Mouse (Mus musculus) heart, adult 8-10 months (tissue): ENCODE results near the gene Lrrc45. TPM values are rescaled to one million over a fixed set of nuclear protein-coding genes. Genes with fewer than 3 reads are reported as not detected.
"Not testable (repeated sequence)": the region's sequence is repeated elsewhere in the genome, so short reads cannot be mapped to it uniquely, and the experiment has no call there.

Experiments used
- DNase-seq: peaks from one replicate; pipeline ENCODE4 v3.0.0; 2022; ENCODE audit warnings: low spot score
- total RNA-seq, 4 experiments: library from RNA; stranded (reverse); gene quantifications; 2 replicates each; pipeline ENCODE4 v1.2.4; 2022

Gene Lrrc45
- total RNA-seq: 1 to 10 TPM; 2.9 to 6.0 (median 4.6) TPM

DNA sequence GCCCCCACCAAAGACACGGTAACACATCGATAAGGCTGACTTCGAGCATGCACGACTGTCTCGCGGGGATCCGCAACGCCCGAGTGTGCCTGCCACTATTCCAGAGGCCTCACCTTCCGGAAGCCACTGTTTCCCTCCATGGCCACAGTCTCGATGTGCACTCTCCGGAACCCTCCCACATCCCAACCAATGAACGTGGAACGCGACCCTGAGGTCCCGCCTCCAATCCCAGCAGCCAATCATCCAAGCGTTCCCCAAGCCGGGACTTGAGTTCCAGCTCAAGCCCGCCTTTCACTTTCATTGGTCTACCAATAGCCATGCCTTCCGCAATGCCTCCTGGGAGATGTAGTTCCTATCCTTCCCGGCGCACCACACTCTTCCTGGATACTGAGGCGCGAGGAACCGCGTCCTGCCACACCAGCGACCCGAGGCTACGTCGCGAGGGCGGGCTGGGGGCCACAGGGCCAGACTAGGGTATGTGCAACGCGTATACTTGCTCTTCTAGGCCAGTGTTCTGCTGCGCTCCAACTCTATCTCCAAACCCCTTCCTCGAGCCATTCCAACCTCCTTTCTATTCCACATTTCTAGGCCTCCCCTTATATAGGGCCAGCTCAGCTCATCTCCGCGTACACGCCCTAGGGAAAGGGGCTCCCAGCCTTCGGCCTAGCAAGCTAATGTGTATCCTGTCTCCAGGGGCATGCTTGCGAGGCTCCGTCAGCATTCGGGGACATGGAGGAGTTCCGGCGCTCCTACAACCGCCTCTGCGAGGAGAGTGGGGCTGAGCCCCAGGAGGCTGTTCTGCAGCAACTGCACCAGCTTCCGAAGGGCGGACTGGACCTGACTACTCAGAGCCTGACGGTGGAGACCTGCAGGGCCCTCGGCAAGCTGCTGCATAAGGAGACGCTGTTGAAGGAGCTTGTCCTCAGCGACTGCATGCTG is at the start of gene Lrrc45, which contains the start of gene Cenpx:
TSS of gene Lrrc45 (plus strand) at position 346 of the 939 bp plus-strand sequence.
TSS of gene Cenpx (minus strand) at position 159 of the 939 bp plus-strand sequence.
- DNase-seq: peak; percentile 98

DNA sequence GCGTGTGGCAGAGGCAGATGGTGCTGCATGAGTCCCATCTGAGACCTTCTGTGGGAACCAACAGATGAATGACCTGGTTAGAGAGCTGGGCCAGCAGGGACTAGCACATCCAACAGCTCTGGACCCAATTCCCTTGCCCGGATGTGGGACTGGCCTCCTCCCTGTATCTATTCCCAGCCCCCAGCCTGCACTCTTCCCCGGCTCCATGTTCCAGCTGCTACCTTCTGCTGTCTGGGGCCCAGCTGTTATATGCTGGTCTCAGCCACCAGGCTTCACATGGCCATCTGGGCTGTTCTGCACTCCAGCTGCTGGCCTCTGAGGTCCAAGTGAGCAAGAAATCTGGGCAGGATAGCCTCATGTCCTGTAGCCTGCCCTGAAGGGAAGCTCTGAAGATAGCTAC is 48.3 kb upstream of the Lrrc45 start:
- DNase-seq: peak; percentile 75

DNA sequence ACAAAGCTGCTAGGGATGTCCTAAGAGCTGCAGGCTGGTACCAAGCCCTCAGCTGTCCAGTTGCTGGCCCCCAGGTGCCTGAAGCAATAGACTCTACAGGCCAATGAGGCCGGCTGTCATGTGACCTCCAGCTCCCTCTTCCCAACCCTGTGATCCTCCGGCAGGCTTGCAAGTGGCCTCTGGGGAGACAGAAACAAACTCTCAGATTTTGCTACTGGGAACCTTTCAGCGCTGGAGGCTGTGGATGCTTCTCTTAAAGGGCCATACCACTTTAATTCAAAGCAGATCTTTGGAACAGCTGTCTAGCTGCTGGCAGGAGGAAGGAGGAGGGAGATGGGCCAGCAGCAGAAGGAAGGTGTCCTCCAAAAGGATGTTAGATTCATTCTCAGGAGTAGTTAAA is 47.1 kb upstream of the Lrrc45 start:
- DNase-seq: no peak

DNA sequence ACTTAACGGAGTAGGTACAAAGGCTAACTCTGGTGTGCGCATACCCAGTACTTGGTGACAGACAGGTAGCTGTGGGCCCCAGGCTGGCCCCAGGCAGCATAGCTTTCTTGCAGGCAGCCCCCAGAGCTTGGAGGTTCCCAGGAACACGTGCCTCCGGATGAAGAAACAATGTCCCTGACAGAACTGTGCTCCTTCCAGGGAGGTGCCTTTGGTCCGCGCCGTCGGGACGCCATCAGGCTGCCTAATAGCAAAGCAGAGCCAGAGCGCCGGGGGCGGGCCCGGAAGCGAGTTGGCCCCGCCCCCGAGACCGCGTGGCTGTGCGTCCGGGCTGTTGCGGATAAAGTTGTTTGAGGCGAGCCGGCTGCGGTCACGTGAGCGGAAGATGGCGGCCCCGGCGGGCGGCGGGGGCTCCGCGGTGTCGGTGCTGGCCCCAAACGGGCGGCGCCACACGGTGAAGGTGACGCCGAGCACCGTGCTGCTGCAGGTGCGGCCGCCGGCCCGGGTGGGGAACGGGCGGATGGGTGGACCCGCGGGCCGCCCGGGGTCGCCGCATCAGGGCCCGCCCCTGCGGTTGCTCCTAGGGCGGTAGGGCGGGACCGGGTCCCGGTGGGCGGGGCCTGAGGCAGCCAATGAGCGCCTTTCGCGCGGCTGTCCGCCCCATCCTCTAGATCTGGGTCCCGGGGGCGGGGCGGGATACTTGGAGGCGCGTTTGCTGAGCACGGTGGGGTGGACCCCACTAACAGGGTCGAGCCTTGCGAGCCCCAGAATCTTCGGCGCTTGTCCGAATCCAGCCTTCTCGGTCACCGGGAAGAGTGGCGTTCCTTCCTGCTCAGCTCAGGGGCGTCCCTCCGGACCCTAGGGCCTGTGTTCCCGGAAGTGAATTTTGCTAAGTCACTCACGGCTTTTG is 40.8 kb upstream of the Lrrc45 start, which contains the start of gene Aspscr1:
TSS of gene Aspscr1 (plus strand) at position 287 of the 907 bp plus-strand sequence.
- peak; percentile 91 for DNase-seq

DNA sequence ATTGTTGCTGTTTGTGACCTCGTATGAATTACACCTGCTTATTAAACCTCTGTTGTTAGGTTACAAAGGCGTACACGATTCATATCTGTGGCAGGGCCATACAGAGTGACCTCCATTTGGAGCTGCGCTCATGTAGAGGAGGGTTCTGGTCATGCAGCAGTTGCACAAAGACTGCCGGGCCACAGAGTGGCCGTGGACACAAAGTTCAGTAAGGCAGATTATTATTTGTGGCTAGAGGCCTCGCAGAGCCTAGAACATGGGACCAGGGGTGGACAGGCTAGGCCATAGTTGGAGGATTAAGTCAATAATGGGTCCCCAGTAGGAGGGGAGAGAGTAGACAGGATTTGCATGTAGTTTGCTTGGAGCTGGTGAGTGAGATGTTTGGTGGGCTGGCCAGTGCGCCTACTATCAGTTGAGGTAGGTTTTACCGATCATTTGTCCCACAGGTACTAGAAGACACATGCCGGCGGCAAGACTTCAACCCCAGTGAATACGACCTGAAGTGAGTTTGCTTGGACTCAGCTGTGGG is 40.1 kb upstream of the Lrrc45 start:
- no peak for DNase-seq

DNA sequence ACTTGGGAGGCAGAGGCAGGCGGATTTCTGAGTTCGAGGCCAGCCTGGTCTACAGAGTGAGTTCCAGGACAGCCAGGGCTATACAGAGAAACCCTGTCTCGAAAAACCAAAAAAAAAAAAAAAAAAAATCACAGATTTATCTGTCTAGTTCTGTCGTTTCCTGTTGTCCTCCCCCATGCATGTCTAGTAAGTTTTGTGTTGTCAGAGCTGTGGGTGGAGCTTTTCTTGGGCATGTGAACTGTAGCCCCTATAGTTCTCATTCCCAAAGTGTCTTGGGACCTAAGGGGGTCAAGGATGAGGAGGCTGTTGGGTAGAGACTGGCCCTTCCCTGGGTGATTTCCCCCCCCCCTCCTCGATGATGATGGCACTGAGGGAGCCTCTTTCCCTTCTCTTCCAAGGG is 37.9 kb upstream of the Lrrc45 start:
- not testable (repeated sequence) for DNase-seq

DNA sequence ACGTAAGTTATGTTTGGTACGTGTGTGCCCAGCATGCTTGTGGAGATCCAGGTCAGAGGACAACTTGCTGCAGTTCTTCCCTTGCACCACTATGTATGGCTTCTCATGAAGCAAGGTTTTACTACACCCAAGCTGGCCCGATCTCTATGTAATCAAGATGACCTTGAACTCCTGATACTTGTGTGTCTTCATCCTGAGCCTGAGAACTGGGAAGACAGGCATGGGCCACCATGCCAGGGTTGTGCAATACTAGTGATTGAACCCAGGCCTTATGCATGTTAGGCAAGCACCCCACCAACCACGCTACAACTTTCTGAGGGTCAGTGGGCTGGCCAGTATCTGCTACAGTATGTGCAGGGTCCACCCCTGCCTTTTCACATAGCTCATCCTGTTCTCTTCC is 36.8 kb upstream of the Lrrc45 start:
- no peak for DNase-seq

DNA sequence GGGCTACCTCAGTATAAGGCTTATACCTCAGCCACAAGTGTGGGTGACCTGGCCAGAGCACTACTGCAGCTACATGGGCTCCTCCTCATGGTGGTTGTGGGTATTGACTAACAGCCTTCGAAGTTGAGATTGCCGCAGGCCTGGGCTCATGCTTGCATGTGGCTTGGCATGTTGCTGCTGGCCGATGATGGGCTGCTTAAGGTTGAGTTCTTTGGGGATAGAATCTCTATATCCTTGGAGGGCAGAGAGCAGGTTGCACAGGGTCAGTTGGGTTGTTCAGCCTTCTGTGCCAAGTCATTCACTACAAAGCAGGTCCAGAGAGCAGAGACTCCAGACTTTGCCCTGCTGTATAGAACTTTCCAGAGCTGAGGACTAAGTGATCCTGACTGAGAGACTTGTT is 33.8 kb upstream of the Lrrc45 start:
- DNase-seq: no peak

DNA sequence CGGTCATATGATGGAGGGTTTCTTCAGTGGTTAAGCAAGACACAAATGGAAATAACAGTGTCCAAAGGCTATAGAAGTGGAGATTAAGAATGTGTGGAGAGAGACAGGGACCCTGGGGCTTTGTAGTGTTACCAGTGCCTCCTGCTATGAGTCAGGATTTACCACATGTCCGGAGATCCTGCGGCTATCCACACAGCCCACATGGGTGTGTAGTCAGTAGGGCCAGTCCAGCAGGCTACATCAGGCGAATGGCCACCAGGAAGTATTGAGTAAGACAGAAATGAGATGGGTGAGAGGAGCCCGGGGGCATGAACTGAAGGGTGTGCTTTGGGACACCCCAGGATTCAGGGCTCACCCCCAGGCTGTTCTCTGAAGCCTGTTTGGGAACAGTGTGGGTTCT is 31.0 kb upstream of the Lrrc45 start:
- no peak for DNase-seq

DNA sequence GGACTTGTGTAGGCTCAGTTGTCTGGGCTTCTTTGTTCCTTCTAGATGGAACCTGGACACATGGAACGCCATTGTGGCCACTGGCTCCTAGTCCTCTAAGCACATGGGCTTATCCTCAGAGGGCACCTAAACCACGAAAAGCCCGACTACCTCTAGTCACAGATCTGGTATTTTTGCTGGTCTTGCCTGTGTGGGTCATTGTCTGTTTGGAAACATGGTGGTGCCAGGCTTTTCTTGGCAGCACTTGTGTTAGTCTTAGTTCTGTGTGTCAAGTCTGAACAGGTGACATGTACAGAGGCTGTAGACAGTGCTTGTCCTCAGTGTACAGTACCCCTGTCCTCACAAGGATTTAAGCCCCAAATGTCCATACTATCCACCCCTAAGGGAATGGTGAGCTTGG is 30.2 kb upstream of the Lrrc45 start:
- no peak for DNase-seq

DNA sequence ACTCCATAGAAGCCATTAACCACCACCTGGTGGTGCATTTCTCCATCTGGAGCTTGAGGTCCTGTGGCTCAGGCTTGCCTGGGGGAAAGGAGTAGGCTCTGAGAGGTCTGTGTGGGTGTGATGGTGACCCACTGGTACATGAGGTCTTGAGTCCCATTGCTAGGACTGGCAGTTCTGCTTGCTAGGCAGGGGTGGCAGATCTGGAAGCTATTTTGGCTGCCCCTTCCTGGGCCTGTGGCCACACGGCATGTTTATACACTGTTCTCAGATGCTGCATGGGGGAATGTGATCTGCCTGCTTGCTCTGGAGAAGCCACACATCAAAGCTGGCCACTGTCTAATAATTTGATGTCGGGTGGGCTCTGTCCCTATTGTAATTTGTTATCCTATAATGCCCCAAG is 29.6 kb upstream of the Lrrc45 start:
- no peak for DNase-seq

DNA sequence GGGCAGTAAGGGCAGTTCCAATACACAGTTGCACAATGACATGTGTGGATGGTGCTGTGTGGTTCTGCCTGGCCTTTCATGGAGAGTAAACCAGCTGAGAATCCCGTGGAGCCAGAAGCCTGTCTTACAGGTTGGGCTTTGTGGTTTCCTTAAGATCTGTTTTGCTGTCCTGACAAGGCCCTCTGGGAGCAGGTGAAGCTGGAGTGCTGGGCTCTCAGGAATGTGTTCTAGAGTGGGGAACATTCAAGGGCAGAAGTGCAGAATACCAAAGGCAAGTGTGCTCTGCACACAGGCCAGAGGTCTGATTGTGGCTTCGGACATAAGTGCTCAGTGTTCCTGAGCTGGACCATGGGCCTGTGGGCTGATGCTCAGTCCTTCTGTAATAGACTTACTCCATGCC is 29.1 kb upstream of the Lrrc45 start:
- DNase-seq: no peak

DNA sequence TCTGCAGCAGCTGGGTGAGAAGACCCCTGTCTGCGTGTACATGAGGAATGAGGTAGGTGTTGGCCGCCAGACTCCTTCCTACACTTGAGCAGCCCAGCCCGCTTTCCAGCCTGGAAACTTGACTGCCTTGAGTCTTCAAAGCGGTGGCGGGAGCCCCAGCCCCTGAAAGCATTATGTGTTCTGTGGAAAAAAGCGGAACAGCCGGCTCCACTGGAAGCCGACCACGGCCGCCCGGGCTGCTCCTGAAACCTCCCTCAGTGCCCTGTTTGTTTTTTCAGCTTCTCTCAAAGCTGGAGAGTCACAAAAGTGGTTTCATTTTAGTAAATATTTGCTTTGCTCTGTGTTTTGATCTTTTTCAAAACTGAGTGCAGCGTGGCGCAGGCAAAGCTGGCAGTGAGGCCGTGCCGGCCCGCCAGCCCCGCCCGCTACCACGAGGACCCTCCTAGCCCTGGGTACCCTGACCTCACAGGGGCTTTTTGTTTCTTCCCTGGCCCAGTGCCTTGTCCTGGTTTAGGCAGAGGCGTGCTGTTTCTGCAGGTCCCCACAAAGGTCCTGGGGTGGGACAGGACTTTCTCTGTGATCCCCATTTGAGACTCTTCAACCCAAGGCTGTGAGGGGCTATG is 27.0 kb upstream of the Lrrc45 start:
- no peak for DNase-seq

DNA sequence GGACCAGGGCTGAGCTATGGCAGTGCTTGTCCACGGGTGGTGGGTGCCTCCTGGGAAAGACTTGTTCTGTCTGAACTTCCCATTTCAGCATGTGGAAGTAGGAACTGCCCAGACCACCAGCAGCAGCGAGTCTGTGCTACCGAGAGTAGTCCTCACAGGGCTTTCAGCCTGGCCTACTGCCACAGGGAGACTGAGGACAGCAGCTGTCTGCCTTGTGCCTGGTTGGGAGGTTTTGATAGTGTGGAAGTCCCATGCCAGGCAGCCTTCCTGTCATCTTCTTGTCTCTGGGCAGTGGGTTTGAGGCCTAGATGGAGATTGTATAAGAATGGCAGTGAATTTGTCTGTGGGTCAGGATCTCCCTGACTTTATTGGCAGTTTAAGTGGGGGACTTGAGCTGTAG is 24.4 kb upstream of the Lrrc45 start:
- no peak for DNase-seq

DNA sequence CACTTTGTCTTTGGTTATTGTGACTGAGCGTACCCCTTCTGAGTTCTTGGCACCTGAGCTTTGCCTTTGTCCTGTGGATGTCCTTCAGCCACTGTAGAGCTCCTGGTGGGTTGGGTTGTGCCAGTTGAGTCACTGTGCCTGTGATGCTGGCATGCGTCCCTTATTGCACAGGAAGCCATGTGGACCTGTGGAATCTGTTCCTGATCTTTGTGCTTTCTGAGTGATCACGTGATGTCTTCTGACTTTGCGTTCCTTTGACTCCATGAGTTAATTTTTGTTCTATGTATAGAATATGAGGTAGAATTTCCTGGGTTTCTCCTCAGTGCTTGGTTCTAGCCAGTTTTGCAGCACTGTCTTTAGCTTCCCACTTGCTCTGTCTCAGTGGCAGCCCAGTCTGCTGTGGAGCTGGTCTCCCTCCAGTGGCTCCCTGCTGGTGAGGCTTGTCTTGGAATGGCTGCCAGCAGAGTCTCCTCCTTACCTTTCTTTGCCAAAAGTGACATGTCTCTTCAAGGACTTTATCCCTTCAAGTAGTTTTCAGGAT is 21.2 kb upstream of the Lrrc45 start:
- no peak for DNase-seq

DNA sequence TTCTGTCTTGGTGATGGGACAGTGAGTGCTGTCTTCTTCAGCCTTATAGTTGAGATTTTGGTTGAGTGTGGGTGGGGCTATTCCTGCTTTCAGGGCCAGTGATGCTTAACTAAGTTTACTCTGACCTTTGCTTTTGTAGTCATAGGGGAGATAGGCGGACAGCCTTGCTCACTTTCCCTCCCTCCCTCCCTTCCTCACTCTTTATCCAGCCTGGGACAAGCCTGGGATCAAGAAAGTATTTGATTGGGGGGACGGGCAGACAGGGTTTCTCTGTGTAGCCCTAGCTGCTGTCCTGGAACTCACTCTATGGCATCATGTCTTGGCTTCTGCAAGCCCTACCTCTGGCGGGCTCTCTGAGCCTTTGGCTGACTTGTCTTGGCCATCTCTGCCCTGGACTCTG is 20.3 kb upstream of the Lrrc45 start:
- no peak for DNase-seq

DNA sequence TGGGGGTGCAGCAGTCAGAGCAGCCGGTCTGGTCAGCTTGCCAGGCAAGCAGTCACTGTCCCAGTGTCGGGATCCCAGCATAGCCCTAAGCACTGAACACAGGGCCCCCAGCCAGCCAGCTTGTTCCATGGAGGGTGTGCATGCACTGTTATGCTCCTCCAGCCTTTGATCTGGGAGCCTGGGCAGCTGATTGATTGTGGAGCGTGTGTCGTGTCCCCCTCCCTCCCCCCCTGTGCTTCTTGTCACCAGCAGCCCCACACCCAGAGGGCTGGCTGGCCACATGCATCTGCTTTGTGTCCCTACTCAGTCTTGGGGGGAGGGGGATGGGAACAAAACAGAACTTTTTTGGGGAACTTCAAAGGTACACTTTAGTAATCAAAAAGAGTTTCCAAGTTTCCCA is 18.5 kb upstream of the Lrrc45 start:
- no peak for DNase-seq

DNA sequence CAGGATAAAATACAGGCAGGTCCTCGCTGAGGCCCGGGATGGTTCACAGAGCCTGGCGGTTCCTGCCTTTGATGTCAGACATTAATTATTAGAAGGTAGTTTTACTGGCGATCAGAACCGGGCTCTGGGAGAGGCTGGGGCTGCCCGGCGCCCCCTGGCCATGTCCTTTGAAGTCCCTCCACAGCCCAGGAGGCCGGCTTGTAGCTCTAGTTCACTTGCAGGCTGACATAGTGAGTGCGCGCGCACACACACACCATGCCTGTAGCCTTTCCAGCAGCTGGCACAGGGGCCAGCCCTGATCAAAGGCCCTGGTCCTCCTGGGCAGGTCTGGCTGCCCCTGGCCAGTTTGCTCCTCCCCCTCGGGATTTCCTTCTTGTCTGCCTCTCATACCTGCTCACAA is 18.1 kb upstream of the Lrrc45 start:
- no peak for DNase-seq

DNA sequence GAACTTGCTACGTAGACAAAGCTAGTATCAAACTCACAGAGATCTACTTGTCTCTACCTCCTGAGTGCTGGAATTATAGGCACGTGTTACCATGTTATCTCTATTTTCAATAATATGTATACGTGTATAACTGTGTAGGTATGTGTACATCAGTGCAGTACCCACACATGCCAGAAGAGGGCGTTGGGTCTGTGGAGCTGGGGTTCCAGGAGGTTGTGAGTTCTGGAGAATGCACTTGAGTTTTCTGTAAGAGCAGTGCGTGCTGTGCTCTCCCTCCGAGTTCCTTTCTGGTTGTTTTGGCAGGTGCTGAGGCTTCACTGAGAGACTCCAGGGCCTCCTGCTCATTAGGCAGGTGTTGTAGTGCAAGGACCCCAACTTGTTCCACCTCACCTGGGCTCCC is 17.2 kb upstream of the Lrrc45 start:
- DNase-seq: no peak

DNA sequence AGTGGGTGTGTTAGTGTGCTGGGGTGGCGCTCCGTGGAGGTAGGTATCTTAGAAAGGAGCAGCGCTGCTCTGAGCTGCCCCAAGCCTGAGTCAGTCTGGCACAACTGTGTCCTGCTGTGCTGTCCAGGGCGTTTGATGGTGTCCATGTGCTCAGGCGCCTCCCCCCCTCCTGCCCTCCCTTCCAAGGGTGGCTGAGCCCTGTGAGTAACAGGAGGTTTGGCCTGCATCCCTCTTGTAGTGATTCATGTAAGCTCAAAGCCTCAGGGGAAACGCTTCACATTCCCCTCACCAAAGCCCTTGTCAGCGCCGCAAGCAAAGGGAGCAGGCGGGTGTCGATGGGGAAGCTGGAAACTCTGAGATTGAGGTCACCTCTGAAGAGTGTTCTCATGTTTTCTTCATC is 16.0 kb upstream of the Lrrc45 start:
- DNase-seq: peak; percentile 66

DNA sequence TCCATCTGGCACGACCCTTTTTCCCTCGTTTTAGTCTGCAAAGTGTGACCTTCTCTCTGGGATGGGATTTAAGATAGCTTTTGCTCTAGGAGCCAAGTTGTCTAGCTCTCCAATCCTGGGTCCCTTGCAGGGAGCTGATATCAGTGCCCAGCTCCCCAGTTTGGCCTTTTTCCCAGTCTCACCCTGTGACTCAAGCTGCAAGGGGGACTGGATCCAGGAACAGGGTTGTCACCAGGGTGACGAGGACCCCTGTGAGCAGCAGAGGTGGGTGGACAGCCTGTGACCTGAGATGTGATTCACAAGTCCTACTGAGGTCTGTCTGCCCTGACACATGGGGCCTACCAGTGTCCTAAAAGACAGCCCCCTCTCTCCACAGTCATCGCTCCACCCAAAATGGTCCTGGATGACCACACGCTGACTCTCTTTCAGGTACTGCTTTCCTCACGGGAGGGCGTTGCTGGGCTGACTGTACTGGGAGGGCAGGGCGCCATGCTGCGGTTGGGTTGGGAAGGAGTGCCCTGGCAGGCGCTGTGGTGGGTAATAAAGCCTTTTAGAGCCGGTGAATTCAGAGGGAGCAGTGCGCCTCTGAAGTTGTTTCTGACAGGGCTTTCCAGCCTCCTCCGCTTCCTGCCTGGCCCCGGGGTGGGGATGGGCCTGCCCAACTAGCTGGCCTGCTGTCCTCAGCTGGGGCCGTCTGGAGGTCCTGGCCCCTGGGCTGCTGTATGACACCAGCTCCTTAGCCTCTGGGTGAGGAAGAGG is 9.8 kb upstream of the Lrrc45 start:
- no peak for DNase-seq
